Mouse (Mus musculus): Measurements from ENCODE around the gene Elmo1. TPM values are rescaled to one million over a fixed set of nuclear protein-coding genes. Genes with fewer than 3 reads are reported as not detected.

The Elmo1 gene
- total and polyA plus RNA-seq, 2 experiments from 2014 or later = 35.2 to 36.4 TPM

- under 1% methylated on average over 10 of the region's 10 CpGs for WGBS
- H3K27ac ChIP-seq (ENCODE audit: low read depth, low read length) = peak overlapping the region; percentile 67
Observed at GRCm38 (mm10) chr13:20091604-20091926, 1.2 kb downstream of the Elmo1 start.

GRCm38 (mm10) chr13:20092301-20092700 is 1.9 kb downstream of the Elmo1 start:
- Histone ChIP-seq H3K9ac (replicated peaks; ENCODE audit: low read length, poor library complexity, severe bottlenecking) (no peak overlapping the region), H3K4me3 (ENCODE audit: low read depth, low read length) (no peak overlapping the region), H3K4me2 (ENCODE audit: low read depth, low read length, poor library complexity, severe bottlenecking) (no peak overlapping the region), H3K4me1 (ENCODE audit: insufficient read depth, low read length) (no peaks in the 10 kb centered on the region), H3K9me3 (ENCODE audit: low read length) (no peaks in the 10 kb centered on the region), H3K27ac (ENCODE audit: low read depth, low read length) (no peak overlapping the region), H3K36me3 (ENCODE audit: insufficient read depth, low read length) (no peaks in the 10 kb centered on the region), H3K27me3 (ENCODE audit: insufficient read depth, low read length) (no peaks in the 10 kb centered on the region)
- over 99% methylated on average over 3 of the region's 3 CpGs for WGBS
- TF ChIP-seq CTCF (IDR thresholded peaks at IDR 0.05) = no peak
- no peak for DNase-seq (ENCODE audit: low spot score)
- no peak for ATAC-seq (ENCODE audit: low FRiP score)

More at GRCm38 (mm10) chr13:20091604-20091926, 1.2 kb downstream of the Elmo1 start:
- H3K4me3 ChIP-seq (ENCODE audit: low read depth, low read length) = peak overlapping the region; percentile 87
- no peaks in the 10 kb centered on the region for H3K4me1 ChIP-seq (ENCODE audit: insufficient read depth, low read length)
- H3K27me3 ChIP-seq (ENCODE audit: insufficient read depth, low read length) = no peaks in the 10 kb centered on the region
- ATAC-seq (ENCODE audit: low FRiP score) = no peak
- H3K9me3 ChIP-seq (ENCODE audit: low read length) = no peaks in the 10 kb centered on the region
- TF ChIP-seq CTCF (IDR thresholded peaks at IDR 0.05) = no peak
- no peaks in the 10 kb centered on the region for H3K36me3 ChIP-seq (ENCODE audit: insufficient read depth, low read length)
- peak overlapping the region; percentile 94 for H3K4me2 ChIP-seq (ENCODE audit: low read depth, low read length, poor library complexity, severe bottlenecking)
- peak overlapping the region; percentile 74 for H3K9ac ChIP-seq (replicated peaks; ENCODE audit: low read length, poor library complexity, severe bottlenecking)
- no peak for DNase-seq (ENCODE audit: low spot score)

DNA sequence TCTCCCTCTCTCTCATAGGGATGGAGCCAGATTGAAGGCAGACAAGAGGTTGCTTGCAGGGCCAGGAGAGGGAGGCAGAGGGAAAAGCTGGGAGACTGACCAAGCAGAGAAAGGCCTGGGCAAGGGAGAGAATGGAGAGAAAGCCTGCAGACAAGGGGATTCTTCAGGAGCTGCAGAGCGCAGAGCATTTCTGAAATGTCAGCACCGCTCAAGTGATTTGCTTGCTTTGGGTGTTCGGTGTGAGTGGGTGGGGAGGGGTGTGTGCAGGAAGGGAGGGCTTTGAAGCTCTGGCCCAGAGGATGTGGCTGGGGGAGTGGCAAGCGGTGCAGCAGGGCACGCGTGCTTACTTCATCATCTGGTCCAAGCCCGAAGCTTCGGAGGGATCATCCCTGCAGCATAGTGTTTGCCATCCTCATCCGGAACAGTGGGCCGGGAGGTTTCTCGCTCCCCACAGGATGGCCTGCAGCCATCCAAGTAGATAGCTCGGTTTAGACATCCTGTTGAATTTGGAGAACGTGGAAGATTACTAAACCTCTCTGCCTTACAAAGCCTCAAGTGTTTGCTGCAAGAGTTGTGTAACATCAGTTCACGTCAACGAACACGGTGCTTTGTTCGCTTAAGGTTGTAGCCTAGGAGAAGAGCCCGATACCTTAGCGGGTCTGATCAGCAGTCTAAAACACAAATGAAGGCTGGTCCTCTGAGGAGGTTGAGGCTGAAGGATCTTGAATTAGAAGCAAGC is 3.1 kb downstream of the Elmo1 start:
- 66% methylated on average over 19 of the region's 19 CpGs for WGBS
- Histone ChIP-seq H3K4me3 (ENCODE audit: low read depth, low read length) (no peak overlapping the region), H3K9ac (replicated peaks; ENCODE audit: low read length, poor library complexity, severe bottlenecking) (no peak overlapping the region), H3K27me3 (ENCODE audit: insufficient read depth, low read length) (no peaks in the 10 kb centered on the region), H3K27ac (ENCODE audit: low read depth, low read length) (no peak overlapping the region; the same call in 1 of the 2 replicates), H3K36me3 (ENCODE audit: insufficient read depth, low read length) (no peaks in the 10 kb centered on the region), H3K4me2 (ENCODE audit: low read depth, low read length, poor library complexity, severe bottlenecking) (no peak overlapping the region), H3K9me3 (ENCODE audit: low read length) (no peaks in the 10 kb centered on the region), H3K4me1 (ENCODE audit: insufficient read depth, low read length) (no peaks in the 10 kb centered on the region)
- peak; percentile 67 for TF ChIP-seq CTCF (IDR thresholded peaks at IDR 0.05)
- ATAC-seq (ENCODE audit: low FRiP score) (0 out of 2 replicates have a peak, but pooled peaks have one; percentile 11), DNase-seq (ENCODE audit: low spot score) (peak; percentile 36)

DNA sequence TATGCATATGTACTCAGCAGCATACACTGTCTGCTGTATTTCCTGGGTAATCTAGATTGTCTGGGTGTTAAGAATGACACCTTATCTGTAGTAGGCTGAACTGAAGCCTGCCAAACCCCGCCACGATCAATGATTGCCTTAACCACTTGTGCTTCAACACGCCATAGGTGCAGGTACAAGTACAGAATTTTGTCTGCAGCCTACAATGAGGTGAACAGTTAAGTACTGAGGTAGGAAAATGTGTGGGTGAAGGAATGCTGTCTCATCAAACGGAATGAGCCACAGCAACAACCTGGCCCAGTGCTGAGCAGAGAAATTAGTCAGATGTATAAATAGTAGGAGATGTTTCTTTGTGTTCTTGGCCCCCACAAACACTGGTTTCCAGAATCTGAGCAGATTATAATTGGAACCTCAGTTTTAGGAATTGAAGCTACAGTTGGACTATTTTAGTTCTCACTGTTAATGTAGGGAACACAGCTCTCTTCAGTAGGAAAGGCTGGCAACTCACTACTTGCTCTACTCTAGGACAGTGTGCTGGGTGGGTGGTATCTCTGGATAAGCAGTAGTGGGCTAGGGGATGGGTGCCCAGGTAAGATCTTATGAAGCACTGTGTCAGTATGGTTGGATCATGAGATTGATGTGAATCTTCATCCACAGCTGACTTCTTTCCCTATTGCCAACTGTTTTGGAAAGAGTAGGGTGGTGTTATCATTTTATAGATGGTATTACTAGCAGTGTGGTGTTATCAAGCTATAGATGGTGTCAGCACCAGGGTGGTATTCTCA is 4.7 kb downstream of the Elmo1 start:
- Histone ChIP-seq H3K36me3 (ENCODE audit: insufficient read depth, low read length) (no peaks in the 10 kb centered on the region), H3K9ac (replicated peaks; ENCODE audit: low read length, poor library complexity, severe bottlenecking) (no peak overlapping the region), H3K9me3 (ENCODE audit: low read length) (no peaks in the 10 kb centered on the region), H3K27me3 (ENCODE audit: insufficient read depth, low read length) (no peaks in the 10 kb centered on the region), H3K4me1 (ENCODE audit: insufficient read depth, low read length) (no peaks in the 10 kb centered on the region), H3K27ac (ENCODE audit: low read depth, low read length) (no peak overlapping the region), H3K4me2 (ENCODE audit: low read depth, low read length, poor library complexity, severe bottlenecking) (no peak overlapping the region), H3K4me3 (ENCODE audit: low read depth, low read length) (no peak overlapping the region)
- ATAC-seq (ENCODE audit: low FRiP score) (no peak), DNase-seq (ENCODE audit: low spot score) (no peak)
- TF ChIP-seq CTCF (IDR thresholded peaks at IDR 0.05) = no peak
- 98% methylated on average over 4 of the region's 4 CpGs for WGBS

DNA sequence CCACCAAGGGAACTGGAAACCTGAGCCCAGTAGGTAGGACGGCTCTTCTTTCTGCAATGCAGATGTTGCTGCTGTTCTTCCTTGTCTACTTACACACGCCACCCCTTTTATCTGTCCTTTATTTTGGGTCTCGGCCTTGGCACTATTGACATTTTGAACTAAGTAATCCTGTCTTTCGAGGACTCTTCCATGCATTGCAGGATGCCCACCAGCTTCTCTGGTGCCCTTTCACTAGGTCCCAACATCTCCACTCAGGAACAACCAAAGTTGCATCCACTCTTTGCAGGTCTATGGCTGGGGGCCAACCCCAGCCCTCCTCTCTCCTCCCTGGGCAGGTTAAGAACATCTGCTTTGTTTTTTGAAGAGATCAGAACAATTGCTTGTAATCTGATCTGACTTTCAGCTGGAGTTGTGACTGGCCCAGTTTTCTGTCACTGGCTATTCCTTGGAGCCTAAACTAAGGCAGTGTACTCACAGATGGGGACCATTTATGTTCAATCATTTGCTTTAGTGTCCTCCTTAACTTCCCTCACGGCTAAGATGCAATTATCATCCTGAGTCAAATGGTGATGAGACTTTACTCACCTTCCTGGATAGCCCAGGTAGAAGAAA is 6.7 kb downstream of the Elmo1 start:
- WGBS = 62% methylated on average over 5 of the region's 5 CpGs
- no peaks in the 10 kb centered on the region for H3K9me3 ChIP-seq (ENCODE audit: low read length)
- ATAC-seq (ENCODE audit: low FRiP score) (no peak), DNase-seq (ENCODE audit: low spot score) (no peak)
- no peak overlapping the region for H3K4me2 ChIP-seq (ENCODE audit: low read depth, low read length, poor library complexity, severe bottlenecking)
- no peak overlapping the region for H3K27ac ChIP-seq (ENCODE audit: low read depth, low read length)
- no peak overlapping the region for H3K4me3 ChIP-seq (ENCODE audit: low read depth, low read length)
- no peaks in the 10 kb centered on the region for H3K4me1 ChIP-seq (ENCODE audit: insufficient read depth, low read length)
- no peaks in the 10 kb centered on the region for H3K27me3 ChIP-seq (ENCODE audit: insufficient read depth, low read length)
- H3K36me3 ChIP-seq (ENCODE audit: insufficient read depth, low read length) = no peaks in the 10 kb centered on the region
- no peak for TF ChIP-seq CTCF (IDR thresholded peaks at IDR 0.05)
- H3K9ac ChIP-seq (replicated peaks; ENCODE audit: low read length, poor library complexity, severe bottlenecking) = no peak overlapping the region
